Mouse (Mus musculus) gastrocnemius, postnatal 25 days (tissue): Measurements from ENCODE around the gene Eno3. TPM values are rescaled to one million over a fixed set of nuclear protein-coding genes. Genes with fewer than 3 reads are reported as not detected.

Source experiments
- microRNA-seq, 2 experiments: library from miRNA; unstranded; fragments of <30 nt; microRNA quantifications; one replicate each; pipeline ENCODE4 v1.2.0; 2021; ENCODE audit warnings: borderline replicate concordance in 2 of 2
- total RNA-seq, 2 experiments: library from RNA; stranded (reverse); gene quantifications; 1 replicate in 1 of 2; 2 replicates in 1 of 2; pipeline ENCODE4 v1.2.3; 2021

The Eno3 gene
- total RNA-seq, 2 experiments from 2014 or later = 7,828 to 7,878 TPM

Small RNA genes within 50 kb of the gene (microRNA-seq; reads per million reads assigned to microRNA genes)
- 0 to 0.53 reads per million in 2 experiments for gene Mir6925

Other genes starting within 250 kb of the Eno3 start
- gene Pelp1, start 247.2 kb upstream of the Eno3 start, total RNA-seq = 10 to 100 TPM; 15.5 to 18.5 TPM
- gene Arrb2, start 224.6 kb upstream of the Eno3 start, total RNA-seq = 1 to 10 TPM; 7.5 to 9.0 TPM
- 1 to 10 TPM; 5.6 to 6.2 TPM for gene Med11, start 205.3 kb upstream of the Eno3 start, total RNA-seq
- gene Zmynd15, start 197.8 kb upstream of the Eno3 start, total RNA-seq = under 1 TPM; 0.38 to 0.97 TPM
- 1 to 10 TPM; 1.3 to 2.0 TPM for gene Cxcl16, start 197.2 kb upstream of the Eno3 start, total RNA-seq
- gene Tm4sf5, start 152.0 kb upstream of the Eno3 start, total RNA-seq = not detected
- not detected for gene Vmo1, start 142.6 kb upstream of the Eno3 start, total RNA-seq
- gene Gltpd2, start 138.0 kb upstream of the Eno3 start, total RNA-seq = not detected
- 100 to 1,000 TPM; 242 to 248 TPM for gene Psmb6, start 131.8 kb upstream of the Eno3 start, total RNA-seq
- not detected for gene Gm40193, start 124.3 kb upstream of the Eno3 start, total RNA-seq
- gene Pld2, start 117.1 kb upstream of the Eno3 start, total RNA-seq = 10 to 100 TPM; 17.4 to 17.7 TPM
- gene Mink1, start 94.3 kb upstream of the Eno3 start, total RNA-seq = 10 to 100 TPM; 26.3 to 27.2 TPM
- not detected for gene 4930544D05Rik, start 41.4 kb upstream of the Eno3 start, total RNA-seq
- gene Chrne, start 38.0 kb upstream of the Eno3 start, total RNA-seq = 10 to 100 TPM; 22.6 to 24.7 TPM
- not detected for gene Gp1ba, start 18.1 kb upstream of the Eno3 start, total RNA-seq
- 10 to 100 TPM; 29.5 to 32.6 TPM for gene Rnf167, start 10.0 kb upstream of the Eno3 start, total RNA-seq
- gene Slc25a11, start 9.7 kb upstream of the Eno3 start, total RNA-seq = 100 to 1,000 TPM; 307 to 310 TPM
- gene Pfn1, start 2.6 kb upstream of the Eno3 start, total RNA-seq = 100 to 1,000 TPM; 284 to 293 TPM
- gene Spag7, start 12.2 kb downstream of the Eno3 start, total RNA-seq = 10 to 100 TPM; 81.6 to 82.3 TPM
- 10 to 100 TPM; 36.9 to 37.3 TPM for gene Camta2, start 30.9 kb downstream of the Eno3 start, total RNA-seq
- gene Inca1, start 43.0 kb downstream of the Eno3 start, total RNA-seq = 1 to 10 TPM; 5.6 to 9.0 TPM
- 100 to 1,000 TPM; 388 to 467 TPM for gene Kif1c, start 43.3 kb downstream of the Eno3 start, total RNA-seq
- 1 to 10 TPM; 8.8 to 9.6 TPM for gene Zfp3, start 107.0 kb downstream of the Eno3 start, total RNA-seq
- not detected for gene Scimp, start 155.4 kb downstream of the Eno3 start, total RNA-seq
- gene Rabep1, start 187.6 kb downstream of the Eno3 start, total RNA-seq = 10 to 100 TPM; 28.4 to 29.2 TPM